Mouse (Mus musculus) MEL (cell line): ENCODE measurements at regions not wholly inside any gene's neighbourhood (a gene's known extent, or its start where the extent isn't known, plus 50 kb on each side); places are given as distances from the start of the nearest gene placed in this dataset.

Experiments
- DNase-seq: peaks from one replicate; pipeline ENCODE4 v3.0.0; 2011; ENCODE audit warnings: low read depth, low spot score
- H3K27ac ChIP-seq: 2 replicates; pipeline ENCODE4 v1.5.1; 2012; ENCODE audit warnings: low read depth, mild to moderate bottlenecking, control low read depth, low read length, moderate library complexity; ENCODE audit not compliant: control insufficient read depth
- H3K27me3 ChIP-seq, 2 experiments: fragments of 150-350 bp in 1 of 2; sonication (generic) in 1 of 2; 2 replicates each; pipeline ENCODE4 v1.6.1; 2012; ENCODE audit warnings: low read length in 2 of 2, mild to moderate bottlenecking in 2 of 2, improper control_type of control experiment in 1 of 2, moderate library complexity in 1 of 2; ENCODE audit not compliant: insufficient read depth in 2 of 2, control insufficient read depth in 1 of 2
- H3K36me3 ChIP-seq, 2 experiments: 2 replicates each; pipeline ENCODE4 v1.6.1; 2012 to 2014; ENCODE audit warnings: low read length in 2 of 2, improper control_type of control experiment in 1 of 2, inconsistent platforms in 1 of 2, mild to moderate bottlenecking in 1 of 2; ENCODE audit not compliant: insufficient read depth in 2 of 2, control insufficient read depth in 1 of 2
- H3K4me1 ChIP-seq, 2 experiments: fragments of 150-350 bp in 1 of 2; sonication (generic) in 1 of 2; 2 replicates each; pipeline ENCODE4 v1.6.1; 2012; ENCODE audit warnings: low read length in 2 of 2, improper control_type of control experiment in 1 of 2, mild to moderate bottlenecking in 1 of 2; ENCODE audit not compliant: insufficient read depth in 2 of 2, control insufficient read depth in 1 of 2
- H3K4me3 ChIP-seq, 2 experiments: fragments of 150-350 bp in 1 of 2; sonication (generic) in 1 of 2; 2 replicates each; pipeline ENCODE4 v1.5.1; 2012; ENCODE audit warnings: low read depth in 2 of 2, low read length in 2 of 2, mild to moderate bottlenecking in 2 of 2, moderate library complexity in 2 of 2, control low read depth in 1 of 2, improper control_type of control experiment in 1 of 2; ENCODE audit not compliant: control insufficient read depth in 1 of 2, insufficient read depth in 1 of 2
- H3K79me2 ChIP-seq: 2 replicates; pipeline ENCODE4 v1.6.1; 2012; ENCODE audit warnings: mild to moderate bottlenecking, low read length, moderate library complexity; ENCODE audit not compliant: control insufficient read depth, poor library complexity, insufficient read depth
- H3K9ac ChIP-seq: 2 replicates; pipeline ENCODE4 v1.6.1; 2012; ENCODE audit warnings: low read depth, mild to moderate bottlenecking, control low read depth, low read length, moderate library complexity; ENCODE audit not compliant: control insufficient read depth, poor library complexity, severe bottlenecking
- H3K9me3 ChIP-seq: fragments of 150-350 bp; sonication (generic); replicated peaks from 2 replicates; pipeline ENCODE4 v1.6.1; 2012; ENCODE audit warnings: mild to moderate bottlenecking, low read length, improper control_type of control experiment, moderate library complexity; ENCODE audit not compliant: insufficient read depth
- BHLHE40 ChIP-seq: IDR thresholded peaks from 2 replicates; pipeline ENCODE4 v1.6.1; 2012; ENCODE audit warnings: low read depth, mild to moderate bottlenecking, inconsistent platforms, low read length, improper control_type of control experiment, borderline replicate concordance
- E2F4 ChIP-seq: IDR thresholded peaks from 2 replicates; pipeline ENCODE4 v1.6.1; 2011; ENCODE audit warnings: low read depth, low read length, improper control_type of control experiment, borderline replicate concordance
- EP300 ChIP-seq, 2 experiments: IDR thresholded peaks; 2 replicates each; pipeline ENCODE4 v1.6.1; 2011; ENCODE audit warnings: improper control_type of control experiment in 2 of 2, low read length in 2 of 2, low read depth in 1 of 2, mild to moderate bottlenecking in 1 of 2
- ETS1 ChIP-seq: IDR thresholded peaks from 2 replicates; pipeline ENCODE4 v1.6.1; 2012; ENCODE audit warnings: low read depth, mild to moderate bottlenecking, inconsistent platforms, low read length, improper control_type of control experiment, moderate library complexity
- MAZ ChIP-seq: IDR thresholded peaks from 2 replicates; pipeline ENCODE4 v1.6.1; 2012; ENCODE audit warnings: low read depth, mild to moderate bottlenecking, inconsistent platforms, low read length, improper control_type of control experiment
- RCOR1 ChIP-seq: IDR thresholded peaks from 2 replicates; pipeline ENCODE4 v1.6.1; 2012; ENCODE audit warnings: low read depth, mild to moderate bottlenecking, inconsistent platforms, low read length, improper control_type of control experiment
- TCF12 ChIP-seq: IDR thresholded peaks from 2 replicates; pipeline ENCODE4 v1.6.1; 2014; ENCODE audit warnings: low read depth, mild to moderate bottlenecking, inconsistent platforms, low read length, improper control_type of control experiment, moderate library complexity
- USF2 ChIP-seq, 2 experiments: IDR thresholded peaks; 2 replicates each; pipeline ENCODE4 v1.6.1; 2011 to 2012; ENCODE audit warnings: improper control_type of control experiment in 2 of 2, low read length in 2 of 2, borderline replicate concordance in 1 of 2, inconsistent platforms in 1 of 2, low read depth in 1 of 2, mild to moderate bottlenecking in 1 of 2; ENCODE audit not compliant: insufficient read depth in 1 of 2
- ZNF384 ChIP-seq: IDR thresholded peaks from 2 replicates; pipeline ENCODE4 v1.6.1; 2012; ENCODE audit warnings: low read depth, mild to moderate bottlenecking, inconsistent platforms, low read length, improper control_type of control experiment

- H3K4me1 ChIP-seq = peaks cover 0 to 3% of the 10 kb centered on the region in 2 experiments; a peak in 1 of 4 replicates
- DNase-seq = peak; percentile 32
- H3K27me3 ChIP-seq = no peaks in the 10 kb centered on the region
- no peaks in the 10 kb centered on the region for H3K79me2 ChIP-seq
- no peaks in the 10 kb centered on the region for H3K9me3 ChIP-seq
- no peak overlapping the region for H3K9ac ChIP-seq
- no peaks in the 10 kb centered on the region for H3K36me3 ChIP-seq
- TF ChIP-seq EP300 (IDR thresholded peaks at IDR 0.05; ENCODE audit: low read depth in 1 of 2, low read length in 2 of 2) = peak in 1 of 2 experiments; percentile 72; a peak in 2 of 4 replicates
- TF ChIP-seq USF2 (IDR thresholded peaks at IDR 0.05; ENCODE audit: borderline replicate concordance in 1 of 2, insufficient read depth in 1 of 2, low read depth in 1 of 2, low read length in 2 of 2) = no peak
- TF ChIP-seq ETS1 = peak; percentile 62
- 0 out of 2 replicates have a peak, but pooled peaks have one; percentile 33 for TF ChIP-seq RCOR1
- TF ChIP-seq E2F4 = no peak
- peak; percentile 74 for TF ChIP-seq TCF12
- TF ChIP-seq MAZ = no peak
- TF ChIP-seq BHLHE40 = no peak
- TF ChIP-seq ZNF384 = peak; percentile 90
- TF ChIP-seq, all 39 proteins: peak for 5
- no peak overlapping the region for H3K27ac ChIP-seq
- H3K4me3 ChIP-seq = no peak overlapping the region
Measured at GRCm38 (mm10) chr9:11513806-11514496, 609.4 kb upstream of the Cntn5 start.
